Mouse (Mus musculus): ENCODE results near the gene Nans. TPM values are rescaled to one million over a fixed set of nuclear protein-coding genes. Genes with fewer than 3 reads are reported as not detected.

Nans gene
- polyA plus RNA-seq, 1 experiment, result 19.7 TPM

DNA sequence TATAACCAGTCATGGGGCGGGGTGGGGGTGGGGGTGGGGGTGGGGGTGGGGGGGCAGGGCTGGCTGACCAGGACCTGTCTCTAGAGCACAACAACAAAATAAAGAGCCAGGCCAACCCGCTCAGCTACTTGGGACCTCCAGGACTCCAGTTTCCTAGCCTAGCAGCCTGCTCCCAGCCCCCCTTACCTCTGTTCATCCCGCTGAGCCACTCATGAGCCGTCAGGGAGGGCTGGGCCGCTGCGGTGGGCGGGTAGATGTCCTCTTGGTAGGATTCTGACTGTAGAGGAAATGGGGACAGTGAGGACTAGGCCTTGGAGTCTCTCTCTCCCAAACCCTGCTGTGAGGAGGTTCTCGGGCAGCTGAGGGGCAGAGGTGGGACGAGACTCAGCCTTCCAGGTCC is 52.7 kb downstream of the Nans start:
- Histone ChIP-seq H3K4me1 (ENCODE audit: control insufficient read depth, insufficient read depth, insufficient read length) (peaks cover 4% of the 10 kb centered on the region; the same call in 1 of the 2 replicates), H3K4me3 (ENCODE audit: extremely low read depth, insufficient read depth, insufficient read length) (no peak overlapping the region), H3K27ac (ENCODE audit: insufficient read depth, low read length) (no peak overlapping the region), H3K36me3 (ENCODE audit: control insufficient read depth, insufficient read depth, low read length) (peaks cover 20% of the 10 kb centered on the region), H3K27me3 (ENCODE audit: control insufficient read depth, insufficient read depth, low read length) (no peaks in the 10 kb centered on the region)
- WGBS, result 86% methylated on average over 9 of the region's 9 CpGs
- TF ChIP-seq CTCF (IDR thresholded peaks at IDR 0.05; ENCODE audit: extremely low read depth, insufficient read depth, insufficient read length, insufficient replicate concordance) (no peak), POLR2A (IDR thresholded peaks at IDR 0.05; ENCODE audit: low read depth, low read length) (no peak)
- no peak for DNase-seq (ENCODE audit: low read depth in 1 of 2, low spot score in 2 of 2)

DNA sequence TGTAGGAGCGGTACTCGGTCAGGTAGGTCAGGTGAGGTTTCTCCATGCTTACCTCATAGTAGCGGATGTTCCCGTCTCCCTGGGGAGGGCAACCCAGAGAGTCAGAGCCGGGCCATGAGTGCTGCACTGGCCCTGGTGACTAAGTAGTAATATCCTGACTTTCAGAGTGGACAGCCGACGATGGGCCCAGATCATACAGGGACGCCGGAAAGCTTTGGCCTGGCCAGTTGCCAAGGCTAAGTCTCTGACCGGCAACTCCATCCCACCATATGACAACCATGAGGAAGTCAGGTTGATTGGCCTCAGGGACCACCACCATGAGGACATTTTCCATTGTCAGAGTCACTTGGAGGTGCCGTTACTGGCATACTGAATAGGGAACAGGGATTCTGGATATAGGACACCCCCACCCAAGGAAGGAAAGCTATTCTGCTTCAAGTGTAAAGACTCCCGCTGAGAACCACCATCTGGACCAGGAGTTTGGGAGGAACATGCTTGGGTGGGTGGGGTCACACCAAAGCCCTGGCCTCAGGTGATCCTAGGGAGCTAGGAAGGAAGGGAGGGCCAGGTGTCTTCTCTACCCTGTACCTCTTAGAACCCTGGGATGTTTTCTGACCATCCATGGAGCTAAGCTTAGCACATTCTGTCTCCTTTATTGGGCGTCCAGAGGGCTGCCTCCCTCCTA is 54.5 kb downstream of the Nans start:
- Histone ChIP-seq H3K36me3 (ENCODE audit: control insufficient read depth, insufficient read depth, low read length) (peaks cover 23% of the 10 kb centered on the region), H3K4me1 (ENCODE audit: control insufficient read depth, insufficient read depth, insufficient read length) (peaks cover 12% of the 10 kb centered on the region; the same call in 1 of the 2 replicates), H3K27me3 (ENCODE audit: control insufficient read depth, insufficient read depth, low read length) (no peaks in the 10 kb centered on the region), H3K4me3 (ENCODE audit: extremely low read depth, insufficient read depth, insufficient read length) (no peak overlapping the region), H3K27ac (ENCODE audit: insufficient read depth, low read length) (no peak overlapping the region)
- TF ChIP-seq CTCF (IDR thresholded peaks at IDR 0.05; ENCODE audit: extremely low read depth, insufficient read depth, insufficient read length, insufficient replicate concordance), result no peak
- TF ChIP-seq POLR2A (IDR thresholded peaks at IDR 0.05; ENCODE audit: low read depth, low read length), result no peak
- 90% methylated on average over 13 of the region's 13 CpGs for WGBS
- no peak for DNase-seq (ENCODE audit: low read depth in 1 of 2, low spot score in 2 of 2)

DNA sequence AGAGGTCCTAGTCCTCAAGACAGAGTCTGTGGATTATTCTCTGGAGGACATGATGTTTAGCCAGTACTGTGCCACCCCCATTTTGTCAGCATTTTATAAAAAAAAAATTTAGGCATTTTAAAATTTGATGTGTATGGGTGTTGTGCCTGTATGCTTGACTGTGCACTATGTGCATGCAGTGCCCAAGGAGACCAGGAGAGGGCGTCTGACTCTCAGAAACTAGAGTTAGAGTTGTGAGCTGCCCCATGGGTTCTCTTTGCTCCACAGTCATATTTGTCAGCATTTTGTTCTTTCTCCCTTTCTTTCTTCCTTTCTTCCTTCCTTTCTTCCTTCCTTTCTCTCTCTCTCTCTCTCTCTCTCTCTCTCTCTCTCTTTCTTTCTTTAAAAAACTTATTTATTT is 55.3 kb downstream of the Nans start:
- TF ChIP-seq CTCF (IDR thresholded peaks at IDR 0.05; ENCODE audit: extremely low read depth, insufficient read depth, insufficient read length, insufficient replicate concordance) (peak; percentile 28; the same call in 1 of the 2 replicates), POLR2A (IDR thresholded peaks at IDR 0.05; ENCODE audit: low read depth, low read length) (no peak)
- Histone ChIP-seq H3K27me3 (ENCODE audit: control insufficient read depth, insufficient read depth, low read length) (no peaks in the 10 kb centered on the region), H3K36me3 (ENCODE audit: control insufficient read depth, insufficient read depth, low read length) (peaks cover 20% of the 10 kb centered on the region), H3K4me3 (ENCODE audit: extremely low read depth, insufficient read depth, insufficient read length) (no peak overlapping the region), H3K27ac (ENCODE audit: insufficient read depth, low read length) (no peak overlapping the region), H3K4me1 (ENCODE audit: control insufficient read depth, insufficient read depth, insufficient read length) (peaks cover 16% of the 10 kb centered on the region; the same call in 1 of the 2 replicates)
- 22% methylated on average over 1 of the region's 1 CpGs for WGBS
- peak; percentile 47 to 62 for DNase-seq (ENCODE audit: low read depth in 1 of 2, low spot score in 2 of 2)

DNA sequence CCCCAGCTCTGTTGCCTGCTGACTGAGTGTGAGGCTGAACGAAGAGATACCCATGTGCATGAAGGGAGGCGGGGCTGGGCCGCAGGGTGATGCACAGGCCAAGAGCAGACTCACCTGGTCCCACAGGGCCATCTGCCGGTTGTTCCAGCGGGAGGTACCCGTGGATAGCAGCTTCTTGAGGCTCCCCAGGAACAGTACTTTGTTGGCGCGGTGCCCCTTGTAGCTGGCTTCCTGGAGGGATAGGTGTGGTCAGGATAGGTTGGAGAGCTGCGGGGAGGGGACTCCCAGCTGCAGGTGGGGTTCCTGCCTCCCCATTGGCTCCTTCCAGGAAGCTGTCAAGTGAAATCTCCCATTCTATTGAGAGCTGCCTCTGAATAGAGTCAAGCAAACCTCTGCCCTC is 56.5 kb downstream of the Nans start:
- Histone ChIP-seq H3K27me3 (ENCODE audit: control insufficient read depth, insufficient read depth, low read length) (no peaks in the 10 kb centered on the region), H3K4me1 (ENCODE audit: control insufficient read depth, insufficient read depth, insufficient read length) (peaks cover 25% of the 10 kb centered on the region; the same call in 1 of the 2 replicates), H3K27ac (ENCODE audit: insufficient read depth, low read length) (no peak overlapping the region), H3K36me3 (ENCODE audit: control insufficient read depth, insufficient read depth, low read length) (peaks cover 18% of the 10 kb centered on the region), H3K4me3 (ENCODE audit: extremely low read depth, insufficient read depth, insufficient read length) (no peak overlapping the region)
- TF ChIP-seq CTCF (IDR thresholded peaks at IDR 0.05; ENCODE audit: extremely low read depth, insufficient read depth, insufficient read length, insufficient replicate concordance) (no peak), POLR2A (IDR thresholded peaks at IDR 0.05; ENCODE audit: low read depth, low read length) (no peak)
- no peak for DNase-seq (ENCODE audit: low read depth in 1 of 2, low spot score in 2 of 2)
- WGBS, result 81% methylated on average over 9 of the region's 9 CpGs

DNA sequence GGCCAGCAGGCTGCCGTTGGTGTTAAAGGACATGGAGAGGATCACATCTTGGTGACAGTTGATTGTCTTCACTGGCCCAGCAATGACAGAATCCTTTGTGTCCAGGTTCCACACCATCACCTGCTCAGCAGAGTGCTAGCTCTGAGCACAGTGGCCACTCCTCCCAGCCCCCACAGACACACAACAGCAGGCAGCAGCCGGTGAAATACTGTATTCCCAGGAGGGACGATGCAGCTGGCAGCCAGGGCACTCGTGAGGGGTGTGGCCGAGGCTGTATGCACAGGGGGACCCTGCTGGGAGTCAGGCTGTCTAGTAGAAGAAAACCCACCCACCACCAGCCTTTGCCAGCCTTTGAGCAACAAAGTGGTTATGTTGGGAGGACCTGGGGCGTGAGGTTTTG is 57.7 kb downstream of the Nans start:
- 53% methylated on average over 6 of the region's 6 CpGs for WGBS
- TF ChIP-seq CTCF (IDR thresholded peaks at IDR 0.05; ENCODE audit: extremely low read depth, insufficient read depth, insufficient read length, insufficient replicate concordance) (no peak), POLR2A (IDR thresholded peaks at IDR 0.05; ENCODE audit: low read depth, low read length) (no peak)
- peaks cover 28% of the 10 kb centered on the region; the same call in 1 of the 2 replicates for H3K4me1 ChIP-seq (ENCODE audit: control insufficient read depth, insufficient read depth, insufficient read length)

DNA sequence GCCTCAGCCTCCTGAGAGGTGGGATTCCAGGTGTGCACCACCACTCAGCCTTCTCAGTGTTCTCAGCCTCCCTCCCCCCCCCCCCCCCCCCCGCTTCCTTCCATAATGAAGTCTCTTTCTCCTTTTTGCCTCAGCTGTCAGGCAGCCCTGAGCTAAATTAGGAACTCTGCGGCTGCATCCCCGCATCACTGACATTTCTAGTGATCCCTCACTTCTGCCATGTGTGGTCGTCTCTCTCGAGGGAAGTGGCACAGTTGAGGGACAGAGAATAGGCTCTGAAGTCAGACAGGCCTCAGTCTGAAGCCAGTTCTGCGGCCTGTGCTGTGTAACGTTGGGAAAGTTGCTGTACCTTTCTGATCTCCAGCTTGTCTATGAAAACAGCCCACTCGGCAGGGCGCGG is 60.9 kb downstream of the Nans start:
- Histone ChIP-seq H3K27ac (ENCODE audit: insufficient read depth, low read length) (no peak overlapping the region), H3K36me3 (ENCODE audit: control insufficient read depth, insufficient read depth, low read length) (peaks cover 7% of the 10 kb centered on the region), H3K4me1 (ENCODE audit: control insufficient read depth, insufficient read depth, insufficient read length) (peaks cover 44% of the 10 kb centered on the region; the same call in 1 of the 2 replicates), H3K27me3 (ENCODE audit: control insufficient read depth, insufficient read depth, low read length) (no peaks in the 10 kb centered on the region), H3K4me3 (ENCODE audit: extremely low read depth, insufficient read depth, insufficient read length) (no peak overlapping the region)
- 53% methylated on average over 10 of the region's 10 CpGs for WGBS
- no peak for DNase-seq (ENCODE audit: low read depth in 1 of 2, low spot score in 2 of 2)
- TF ChIP-seq CTCF (IDR thresholded peaks at IDR 0.05; ENCODE audit: extremely low read depth, insufficient read depth, insufficient read length, insufficient replicate concordance) (no peak), POLR2A (IDR thresholded peaks at IDR 0.05; ENCODE audit: low read depth, low read length) (no peak)

More for the DNA sequence above, 57.7 kb downstream of the Nans start:
- H3K4me3 ChIP-seq (ENCODE audit: extremely low read depth, insufficient read depth, insufficient read length), result no peak overlapping the region
- no peaks in the 10 kb centered on the region for H3K27me3 ChIP-seq (ENCODE audit: control insufficient read depth, insufficient read depth, low read length)
- H3K27ac ChIP-seq (ENCODE audit: insufficient read depth, low read length), result no peak overlapping the region
- DNase-seq (ENCODE audit: low read depth in 1 of 2, low spot score in 2 of 2), result peak in 1 of 2 experiments; percentile 40
- peaks cover 12% of the 10 kb centered on the region for H3K36me3 ChIP-seq (ENCODE audit: control insufficient read depth, insufficient read depth, low read length)

DNA sequence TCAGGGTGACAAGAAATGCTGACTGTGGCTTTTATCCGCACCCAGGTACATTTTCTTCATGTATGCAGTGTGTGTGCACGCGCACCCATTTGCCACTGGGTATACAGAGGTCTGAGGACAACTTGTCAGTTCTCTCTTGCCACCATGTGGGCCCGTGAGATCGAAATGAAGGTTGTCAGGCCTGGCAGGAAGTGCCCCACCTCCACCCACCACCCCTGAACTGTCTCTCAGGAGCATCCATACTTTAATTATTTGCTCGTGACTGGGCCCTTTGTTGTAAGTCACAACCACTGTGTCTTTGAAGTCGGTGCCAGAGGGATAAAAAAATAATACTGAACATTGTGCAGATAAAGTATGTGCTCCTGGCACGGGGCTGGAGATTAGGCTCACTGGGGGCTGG is 61.4 kb downstream of the Nans start:
- peaks cover 7% of the 10 kb centered on the region for H3K36me3 ChIP-seq (ENCODE audit: control insufficient read depth, insufficient read depth, low read length)
- peaks cover 44% of the 10 kb centered on the region; the same call in 1 of the 2 replicates for H3K4me1 ChIP-seq (ENCODE audit: control insufficient read depth, insufficient read depth, insufficient read length)
- H3K4me3 ChIP-seq (ENCODE audit: extremely low read depth, insufficient read depth, insufficient read length), result no peak overlapping the region
- 55% methylated on average over 8 of the region's 8 CpGs for whole genome bisulfite sequencing
- no peak overlapping the region for H3K27ac ChIP-seq (ENCODE audit: insufficient read depth, low read length)
- H3K27me3 ChIP-seq (ENCODE audit: control insufficient read depth, insufficient read depth, low read length), result no peaks in the 10 kb centered on the region
- DNase-seq (ENCODE audit: low read depth in 1 of 2, low spot score in 2 of 2), result no peak
- TF ChIP-seq CTCF (IDR thresholded peaks at IDR 0.05; ENCODE audit: extremely low read depth, insufficient read depth, insufficient read length, insufficient replicate concordance) (no peak), POLR2A (IDR thresholded peaks at IDR 0.05; ENCODE audit: low read depth, low read length) (no peak)

Other genes with a start within 250 kb of the Nans start
- gene Foxe1, start 145.6 kb upstream of the Nans start, polyA plus RNA-seq (2012; rRNA removed), result 0.04 TPM in 1 of 2 replicates, not detected in the other
- 10.8 and 11.6 TPM in 2 replicates for gene Trmo, start 99.8 kb upstream of the Nans start, polyA plus RNA-seq (2012; rRNA removed)
- 8.6 and 9.8 TPM in 2 replicates for gene Hemgn, start 75.7 kb upstream of the Nans start, polyA plus RNA-seq (2012; rRNA removed)
- 19.1 and 26.6 TPM in 2 replicates for gene Anp32b, start 38.3 kb upstream of the Nans start, polyA plus RNA-seq (2012; rRNA removed)
- 26.9 and 45.0 TPM in 2 replicates for gene Trim14, start 46.9 kb downstream of the Nans start, polyA plus RNA-seq (2012; rRNA removed)
- gene Coro2a, start 113.0 kb downstream of the Nans start, polyA plus RNA-seq (2012; rRNA removed), result 36.0 and 51.3 TPM in 2 replicates
- gene Tbc1d2, start 161.0 kb downstream of the Nans start, polyA plus RNA-seq (2012; rRNA removed), result 1.0 and 1.6 TPM in 2 replicates